Mouse (Mus musculus) intestine, postnatal 0 days (tissue): ENCODE results near the gene Prr29. TPM values are rescaled to one million over a fixed set of nuclear protein-coding genes. Genes with fewer than 3 reads are reported as not detected.
A peak's percentile ranks its signal among the peaks of the same experiment; 100 is the strongest.

Source experiments
- ATAC-seq: fragments of 200-750 bp; cut with Nextera tagmentation; 2 replicates; pipeline ENCODE4 v1.8.0; 2017; ENCODE audit warnings: mild to moderate bottlenecking, moderate TSS enrichment, moderate library complexity
- H3K27ac ChIP-seq: fragments of 300-500 bp; sonication (generic); 2 replicates; pipeline ENCODE4 v1.5.1; 2014; ENCODE audit warnings: mild to moderate bottlenecking, low read depth, low read length, moderate library complexity
- H3K27me3 ChIP-seq: fragments of 300-500 bp; sonication (generic); replicated peaks from 2 replicates; pipeline ENCODE4 v1.6.1; 2014; ENCODE audit warnings: low read length, mixed read lengths; ENCODE audit not compliant: control insufficient read depth, insufficient read depth
- H3K36me3 ChIP-seq: fragments of 300-500 bp; sonication (generic); 2 replicates; pipeline ENCODE4 v1.6.1; 2014; ENCODE audit warnings: mild to moderate bottlenecking, moderate library complexity; ENCODE audit not compliant: control insufficient read depth, insufficient read depth
- H3K4me1 ChIP-seq: fragments of 300-500 bp; sonication (generic); replicated peaks from 2 replicates; pipeline ENCODE4 v1.6.1; 2014; ENCODE audit warnings: antibody characterized with exemption, low read length, mixed read lengths; ENCODE audit not compliant: control insufficient read depth, insufficient read depth
- H3K4me2 ChIP-seq: fragments of 300-500 bp; sonication (generic); replicated peaks from 2 replicates; pipeline ENCODE4 v1.6.1; 2014; ENCODE audit warnings: low read depth, mild to moderate bottlenecking, moderate library complexity
- H3K4me3 ChIP-seq: fragments of 300-500 bp; sonication (generic); 2 replicates; pipeline ENCODE4 v1.5.1; 2014; ENCODE audit warnings: low read depth, low read length
- H3K9ac ChIP-seq: fragments of 300-500 bp; sonication (generic); 2 replicates; pipeline ENCODE4 v1.6.1; 2014; ENCODE audit warnings: mild to moderate bottlenecking, low read depth, low read length
- H3K9me3 ChIP-seq: fragments of 300-500 bp; sonication (generic); 2 replicates; pipeline ENCODE4 v1.6.1; 2016; ENCODE audit warnings: mixed run types; ENCODE audit not compliant: control insufficient read depth
- CTCF ChIP-seq: sonication (generic); IDR thresholded peaks from 2 replicates; pipeline ENCODE4 v1.5.1; 2016; ENCODE audit warnings: low read depth, mild to moderate bottlenecking, control low read depth, antibody characterized with exemption, moderate library complexity
- WGBS: fragments of 180-500 bp; shearing (Covaris S2); extraction: QIAGEN DNeasy Blood & Tissue Kit; methylation state at CpG from one replicate; pipeline ENCODE4 v1.1.7; 2014; 5-methylcytosine and 5-hydroxymethylcytosine counted together
- polyA plus RNA-seq: library from polyadenylated mRNA; unstranded; fragments of >200 nt; fragmentation: Nextera tagmentation; extraction: Ambion mirVana; gene quantifications from 2 replicates; pipeline ENCODE4 v1.2.1, GENCODE M21; 2015

The Prr29 gene
- 0.52 and 0.97 TPM in 2 replicates for polyA plus RNA-seq

DNA sequence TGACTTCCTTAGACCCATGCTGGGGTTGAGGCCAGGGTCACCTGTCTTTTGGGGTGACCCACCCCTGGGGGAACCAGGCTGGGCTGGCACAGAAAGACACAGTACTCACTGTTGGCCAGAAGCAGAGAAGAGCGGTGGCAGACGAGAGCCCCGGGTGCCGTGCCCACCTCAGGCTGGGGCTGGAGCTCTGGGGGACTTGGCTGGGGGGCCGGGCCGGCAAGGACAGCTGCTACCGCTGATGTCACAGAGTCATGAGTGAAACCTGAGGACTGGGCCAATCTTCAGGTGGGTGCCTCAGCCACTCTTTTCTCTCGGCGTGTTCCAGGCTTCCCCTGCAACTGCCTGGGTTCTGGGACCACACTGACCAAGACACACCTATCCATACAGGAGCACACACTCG, at the start of gene Prr29:
Gene Prr29 (plus strand): TSS at position 107 of the 400 bp plus-strand sequence.
- TF ChIP-seq CTCF: no peak
- H3K4me1 ChIP-seq: no peaks in the 10 kb centered on the region
- 0 out of 2 replicates have a peak within 1 kb of the TSS, but pooled peaks have one; percentile 6 for H3K4me2 ChIP-seq
- WGBS: 46% methylated on average over 10 of the region's 10 CpGs
- H3K27me3 ChIP-seq: no peaks in the 10 kb centered on the region
- H3K9ac ChIP-seq: no peak within 1 kb of the TSS
- ATAC-seq: 0 out of 2 replicates have a peak, but pooled peaks have one; percentile 22
- H3K27ac ChIP-seq: no peak within 1 kb of the TSS
- no peaks in the 10 kb centered on the region for H3K36me3 ChIP-seq
- no peak within 1 kb of the TSS for H3K4me3 ChIP-seq
- no peaks in the 10 kb centered on the region for H3K9me3 ChIP-seq

DNA sequence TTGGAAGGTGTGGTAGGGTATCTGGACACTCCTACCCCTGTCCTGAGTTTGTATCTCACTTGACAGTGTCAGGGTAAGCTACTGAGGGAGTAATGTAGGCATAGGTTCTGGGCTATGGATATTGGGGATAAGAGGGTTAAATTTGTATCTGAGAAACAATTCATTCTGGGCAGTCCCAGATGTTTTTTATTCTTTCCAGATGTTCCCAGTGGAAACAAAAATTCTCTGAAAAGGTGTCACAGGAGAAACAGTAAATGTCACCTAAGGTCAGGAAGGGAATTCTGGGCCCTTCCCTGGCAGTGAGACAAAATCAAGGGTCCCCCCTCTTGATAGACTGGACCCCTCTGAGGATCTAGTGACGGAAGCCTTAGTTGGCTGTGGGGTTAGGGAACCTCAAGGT, 48.9 kb upstream of the Prr29 start:
- no peak for TF ChIP-seq CTCF
- Histone ChIP-seq H3K4me2 (no peak overlapping the region), H3K4me1 (0 out of 2 replicates have a peak, but pooled peaks cover 6% of the 10 kb centered on the region), H3K36me3 (no peaks in the 10 kb centered on the region), H3K9me3 (no peaks in the 10 kb centered on the region), H3K27ac (no peak overlapping the region), H3K9ac (no peak overlapping the region), H3K27me3 (no peaks in the 10 kb centered on the region), H3K4me3 (no peak overlapping the region)
- no peak for ATAC-seq
- WGBS: 68% methylated on average over 1 of the region's 1 CpGs

DNA sequence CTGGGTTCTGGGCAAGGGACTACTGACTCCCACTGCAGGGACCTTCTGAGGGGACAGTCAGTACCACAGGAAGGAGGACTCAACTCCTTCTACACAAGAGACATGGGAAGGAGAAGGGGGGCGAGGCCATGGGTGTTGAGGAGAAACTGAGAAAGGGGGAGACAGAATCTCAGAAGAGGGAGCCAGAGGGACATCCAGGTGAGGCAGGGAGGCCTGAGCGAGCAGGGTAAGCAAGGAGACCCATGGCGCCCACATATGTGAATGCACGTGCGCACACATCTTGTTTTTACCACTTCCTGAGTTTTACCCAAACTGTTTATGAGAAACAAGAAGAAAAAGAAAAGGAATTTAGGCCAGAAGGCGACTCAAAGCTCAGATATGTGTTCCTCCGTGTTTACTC, 47.5 kb upstream of the Prr29 start:
- Histone ChIP-seq H3K4me1 (0 out of 2 replicates have a peak, but pooled peaks cover 6% of the 10 kb centered on the region), H3K4me3 (no peak overlapping the region), H3K9ac (no peak overlapping the region), H3K27ac (no peak overlapping the region), H3K27me3 (no peaks in the 10 kb centered on the region), H3K36me3 (no peaks in the 10 kb centered on the region), H3K9me3 (no peaks in the 10 kb centered on the region), H3K4me2 (no peak overlapping the region)
- no peak for ATAC-seq
- 72% methylated on average over 7 of the region's 7 CpGs for WGBS
- no peak for TF ChIP-seq CTCF

DNA sequence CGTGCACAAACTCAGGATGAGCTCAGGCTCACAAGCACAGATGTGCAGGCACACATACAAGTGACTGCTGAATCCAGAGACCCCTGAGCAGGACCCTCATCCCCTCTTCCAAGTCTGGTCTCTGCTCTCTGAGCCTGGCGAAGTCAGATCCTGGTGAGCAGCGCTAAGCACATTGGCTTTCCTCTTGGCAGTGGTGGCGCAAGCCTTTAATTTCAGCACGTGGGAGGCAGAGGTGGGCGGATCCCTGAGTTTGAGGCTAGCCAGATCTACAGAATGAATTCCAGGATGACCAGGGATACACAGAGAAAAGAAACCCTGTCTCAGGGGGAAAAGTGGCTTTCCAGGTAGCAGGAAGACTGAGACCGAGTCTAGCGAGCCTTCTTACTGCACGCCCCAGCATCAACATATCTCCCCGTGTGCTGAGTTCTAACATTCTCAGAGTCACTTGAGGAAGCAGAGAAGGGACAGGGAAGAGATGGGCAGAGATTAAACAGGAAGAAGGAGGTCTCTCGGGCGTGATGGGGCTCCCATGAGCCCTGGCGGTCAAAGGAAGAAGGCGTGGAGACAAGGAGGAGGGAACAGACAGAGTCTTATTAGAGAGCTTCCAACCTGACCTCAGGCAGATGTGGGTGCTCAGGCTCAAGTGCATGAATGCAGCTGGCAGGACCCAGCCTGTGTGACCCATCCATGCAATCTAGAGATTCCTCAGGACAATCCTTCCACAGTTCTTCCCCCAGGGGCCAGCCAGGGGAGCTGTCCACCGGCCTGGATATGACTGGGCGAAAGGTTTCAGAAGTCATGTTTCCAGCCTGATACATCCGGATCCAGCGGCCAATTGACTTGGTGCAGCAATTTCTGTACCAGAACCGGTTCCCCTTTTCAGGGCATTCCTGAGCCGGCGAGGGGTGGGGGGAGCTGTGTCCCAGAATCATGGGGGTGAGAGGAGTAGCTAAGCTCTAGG, 46.6 kb upstream of the Prr29 start:
- Histone ChIP-seq H3K9me3 (no peaks in the 10 kb centered on the region), H3K27ac (no peak overlapping the region; the same call in 1 of the 2 replicates), H3K4me3 (no peak overlapping the region), H3K4me2 (no peak overlapping the region), H3K9ac (no peak overlapping the region), H3K36me3 (no peaks in the 10 kb centered on the region), H3K4me1 (0 out of 2 replicates have a peak, but pooled peaks cover 6% of the 10 kb centered on the region), H3K27me3 (no peaks in the 10 kb centered on the region)
- ATAC-seq: no peak
- TF ChIP-seq CTCF: no peak
- 57% methylated on average over 21 of the region's 21 CpGs for WGBS

DNA sequence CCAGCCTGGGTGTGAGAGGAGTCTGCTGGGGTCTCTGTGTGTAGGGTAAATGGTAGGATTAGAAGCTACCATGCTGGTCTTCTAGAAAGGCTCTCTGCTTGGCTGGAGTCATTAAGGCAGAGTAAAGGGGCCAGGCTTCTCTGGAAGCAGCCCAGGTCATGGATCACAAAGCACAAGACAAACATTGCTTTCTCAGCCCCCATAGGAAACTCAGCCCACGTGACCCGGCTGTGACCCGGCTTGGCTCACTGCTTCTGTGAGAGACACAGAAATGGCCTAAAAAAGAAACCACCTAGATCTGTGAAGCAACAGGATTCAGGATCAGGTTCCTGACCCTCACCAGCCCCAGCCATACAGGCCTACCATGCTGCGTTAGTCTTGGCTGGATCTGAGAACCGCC, 40.4 kb upstream of the Prr29 start:
- H3K4me1 ChIP-seq: no peaks in the 10 kb centered on the region
- no peak overlapping the region for H3K9ac ChIP-seq
- H3K27ac ChIP-seq: no peak overlapping the region
- no peaks in the 10 kb centered on the region for H3K36me3 ChIP-seq
- H3K27me3 ChIP-seq: no peaks in the 10 kb centered on the region
- H3K4me2 ChIP-seq: no peak overlapping the region
- ATAC-seq: no peak
- H3K9me3 ChIP-seq: no peaks in the 10 kb centered on the region
- H3K4me3 ChIP-seq: no peak overlapping the region
- TF ChIP-seq CTCF: no peak
- WGBS: 68% methylated on average over 5 of the region's 5 CpGs

DNA sequence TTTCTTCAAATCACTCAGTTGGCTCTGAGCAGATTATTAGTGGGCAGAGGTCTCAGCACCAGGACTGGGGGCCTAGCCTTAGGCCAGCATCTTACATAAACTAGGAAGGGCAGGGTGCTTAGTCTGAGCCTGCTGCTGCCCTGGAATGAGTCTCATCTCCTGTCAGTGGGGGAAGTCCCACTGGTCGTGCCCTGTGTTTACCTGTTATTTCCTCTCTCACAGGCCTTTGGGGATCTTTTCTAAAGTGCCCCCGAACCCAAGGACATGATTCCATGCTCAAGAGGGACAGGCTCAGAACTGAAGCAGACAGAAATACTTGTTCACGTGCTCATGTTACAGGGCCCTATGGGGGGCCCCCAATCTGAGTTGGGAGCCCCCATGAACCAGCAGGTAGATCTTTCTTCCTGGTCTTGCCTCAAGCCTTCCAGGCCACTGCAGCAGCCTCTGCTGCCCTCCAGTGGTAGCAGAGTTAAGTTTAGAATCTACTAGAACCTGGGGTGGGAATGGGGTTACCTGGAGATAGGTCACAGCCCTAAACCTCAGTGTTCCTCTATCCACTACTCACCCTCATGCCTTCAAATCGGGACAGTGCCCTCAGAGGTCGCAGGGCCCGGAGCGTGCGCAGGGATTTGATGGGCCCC, 39.6 kb upstream of the Prr29 start:
- TF ChIP-seq CTCF: peak; percentile 90
- Histone ChIP-seq H3K4me1 (no peaks in the 10 kb centered on the region), H3K27ac (no peak overlapping the region), H3K4me2 (no peak overlapping the region), H3K4me3 (no peak overlapping the region), H3K9me3 (no peaks in the 10 kb centered on the region), H3K9ac (no peak overlapping the region), H3K27me3 (no peaks in the 10 kb centered on the region), H3K36me3 (no peaks in the 10 kb centered on the region)
- 58% methylated on average over 8 of the region's 8 CpGs for WGBS
- ATAC-seq: no peak
